Mouse (Mus musculus) cortical plate, adult 2 months (tissue): ENCODE measurements around the gene Sgce.

Experiments used
- CTCF ChIP-seq: fragments of 200-500 bp; IDR thresholded peaks from 2 replicates; pipeline ENCODE4 v1.5.1; 2011; ENCODE audit warnings: mild to moderate bottlenecking, control low read depth, low read length; ENCODE audit not compliant: insufficient read depth; ENCODE audit errors: extremely low read depth
- POLR2A ChIP-seq: fragments of 200-500 bp; IDR thresholded peaks from 2 replicates; pipeline ENCODE4 v1.6.1; 2011; ENCODE audit warnings: mild to moderate bottlenecking, low read length, control low read depth; ENCODE audit not compliant: insufficient read depth; ENCODE audit errors: extremely low read depth

- TF ChIP-seq CTCF (no peak), POLR2A (no peak)
Measured at GRCm38 (mm10) chr6:4722739-4723138, 24.3 kb downstream of the Sgce start.
